Mouse (Mus musculus) bone marrow macrophage, adult 2 months (primary cell): ENCODE results near the gene Pde4d.

ENCODE experiments used
- CTCF ChIP-seq: IDR thresholded peaks from 2 replicates; pipeline ENCODE4 v1.5.1; 2012; ENCODE audit warnings: low read depth, mild to moderate bottlenecking, low read length, moderate library complexity
- POLR2A ChIP-seq: IDR thresholded peaks from 2 replicates; pipeline ENCODE4 v1.6.1; 2012; ENCODE audit warnings: mild to moderate bottlenecking, low read depth, low read length, borderline replicate concordance

- TF ChIP-seq CTCF = no peak
- TF ChIP-seq POLR2A = no peak
These were observed 371.5 kb downstream of the Pde4d start for GRCm38 (mm10) chr13:108821270-108821669.
